Mouse (Mus musculus) cerebellum, adult 2 months (tissue): ENCODE data around the gene Dnaaf5.

Experiments used
- CTCF ChIP-seq: fragments of 200-500 bp; IDR thresholded peaks from 2 replicates; pipeline ENCODE4 v1.5.1; 2011; ENCODE audit warnings: low read depth, mild to moderate bottlenecking, control low read depth, low read length, moderate library complexity, borderline replicate concordance; ENCODE audit not compliant: insufficient read depth
- POLR2A ChIP-seq: fragments of 200-500 bp; IDR thresholded peaks from 2 replicates; pipeline ENCODE4 v1.6.1; 2011; ENCODE audit warnings: low read length, control low read depth, borderline replicate concordance; ENCODE audit not compliant: insufficient read depth

DNA sequence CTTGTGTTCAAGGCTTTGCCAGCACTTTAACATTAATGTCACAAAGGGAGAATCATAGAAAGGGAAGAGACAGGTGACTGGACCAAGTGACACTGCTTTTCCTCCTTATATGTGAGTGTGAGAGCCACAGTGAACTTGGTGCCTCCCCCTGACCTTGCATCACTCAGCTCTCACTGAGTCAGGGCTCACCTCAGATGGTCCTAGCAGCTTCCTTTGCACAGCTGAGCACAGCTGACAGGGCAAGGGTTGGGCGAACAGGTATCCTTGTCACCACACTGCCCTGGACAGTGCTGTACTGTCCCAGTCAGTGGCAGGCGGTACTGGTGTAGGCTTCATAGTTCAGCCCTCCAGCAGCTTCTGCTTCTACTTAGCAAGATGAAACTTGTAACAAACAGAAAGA lies 77.6 kb downstream of the Dnaaf5 start:
- TF ChIP-seq CTCF (no peak), POLR2A (no peak)
